Mouse (Mus musculus) bone marrow macrophage, adult 2 months (primary cell): ENCODE measurements at regions not wholly inside any gene's neighbourhood (a gene's known extent, or its start where the extent isn't known, plus 50 kb on each side); places are given as distances from the start of the nearest gene placed in this dataset.

ENCODE experiments used
- CTCF ChIP-seq: IDR thresholded peaks from 2 replicates; pipeline ENCODE4 v1.5.1; 2012; ENCODE audit warnings: low read depth, mild to moderate bottlenecking, low read length, moderate library complexity
- POLR2A ChIP-seq: IDR thresholded peaks from 2 replicates; pipeline ENCODE4 v1.6.1; 2012; ENCODE audit warnings: mild to moderate bottlenecking, low read depth, low read length, borderline replicate concordance

DNA sequence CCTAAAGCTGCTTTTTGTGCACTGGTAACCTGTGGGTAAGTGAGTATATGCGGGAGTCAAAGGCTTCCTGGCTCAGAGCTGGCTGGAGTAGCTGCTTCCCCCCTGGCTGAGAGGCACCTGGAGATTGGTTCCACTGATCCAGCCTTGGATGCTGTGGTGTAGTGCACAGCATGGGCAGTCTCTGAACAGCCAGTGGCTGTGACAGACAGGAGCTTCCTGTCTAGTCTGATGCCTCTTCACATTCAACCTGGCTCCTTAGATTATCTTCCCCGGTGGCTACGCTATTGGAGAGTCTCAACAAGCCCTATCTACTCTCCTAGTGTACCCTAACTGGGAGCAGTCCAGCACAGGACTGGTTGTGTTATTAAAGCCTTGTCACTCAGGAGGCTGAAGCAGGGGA is 160.4 kb upstream of the Adgrl2 start:
- TF ChIP-seq CTCF (no peak), POLR2A (no peak)
